Mouse (Mus musculus) limb, embryonic 14.5 days (tissue): ENCODE results near the gene Taok1. TPM values are rescaled to one million over a fixed set of nuclear protein-coding genes. Genes with fewer than 3 reads are reported as not detected.
"Not testable (repeated sequence)": the region's sequence is repeated elsewhere in the genome, so short reads cannot be mapped to it uniquely, and the experiment has no call there.

ENCODE experiments used
- ATAC-seq: fragments of 200-750 bp; cut with Nextera tagmentation; 2 replicates; pipeline ENCODE4 v1.8.0; 2017; ENCODE audit warnings: low read depth, moderate number of reproducible peaks, moderate TSS enrichment; ENCODE audit not compliant: low FRiP score
- DNase-seq: peaks from one replicate; pipeline ENCODE4 v3.0.0-alpha.2; 2015; ENCODE audit warnings: low spot score
- H3K27ac ChIP-seq: fragments of 300-500 bp; sonication (generic); replicated peaks from 2 replicates; pipeline ENCODE4 v1.5.1; 2014; ENCODE audit warnings: low read depth, mild to moderate bottlenecking, low read length, moderate library complexity, mixed read lengths
- H3K27me3 ChIP-seq: fragments of 300-500 bp; sonication (generic); 2 replicates; pipeline ENCODE4 v1.6.1; 2014; ENCODE audit warnings: low read length, mixed read lengths; ENCODE audit not compliant: control insufficient read depth, insufficient read depth
- H3K36me3 ChIP-seq: fragments of 300-500 bp; sonication (generic); 2 replicates; pipeline ENCODE4 v1.6.1; 2014; ENCODE audit warnings: mild to moderate bottlenecking, low read length, moderate library complexity, mixed read lengths; ENCODE audit not compliant: control insufficient read depth, insufficient read depth
- H3K4me1 ChIP-seq: fragments of 300-500 bp; sonication (generic); 2 replicates; pipeline ENCODE4 v1.6.1; 2014; ENCODE audit warnings: antibody characterized with exemption, low read length, mixed read lengths; ENCODE audit not compliant: control insufficient read depth, insufficient read depth
- H3K4me2 ChIP-seq: fragments of 300-500 bp; sonication (generic); replicated peaks from 2 replicates; pipeline ENCODE4 v1.6.1; 2014; ENCODE audit warnings: low read depth, mild to moderate bottlenecking, low read length, moderate library complexity; ENCODE audit not compliant: severe bottlenecking
- H3K4me3 ChIP-seq: fragments of 300-500 bp; sonication (generic); replicated peaks from 2 replicates; pipeline ENCODE4 v1.5.1; 2014; ENCODE audit warnings: low read length
- H3K9ac ChIP-seq: fragments of 300-500 bp; sonication (generic); 2 replicates; pipeline ENCODE4 v1.6.1; 2014; ENCODE audit warnings: mild to moderate bottlenecking, low read depth, low read length, moderate library complexity; ENCODE audit not compliant: severe bottlenecking
- H3K9me3 ChIP-seq: fragments of 300-500 bp; sonication (generic); 2 replicates; pipeline ENCODE4 v1.6.1; 2016; ENCODE audit warnings: low read length; ENCODE audit not compliant: control insufficient read depth
- POLR2A ChIP-seq: fragments of 200-500 bp; IDR thresholded peaks from 2 replicates; pipeline ENCODE4 v1.8.0; 2012; ENCODE audit warnings: inconsistent platforms, mild to moderate bottlenecking, moderate library complexity, borderline replicate concordance; ENCODE audit not compliant: insufficient read depth, insufficient read length; ENCODE audit errors: extremely low read depth
- WGBS: fragments of 180-500 bp; shearing (Covaris S2); extraction: QIAGEN DNeasy Blood & Tissue Kit; methylation state at CpG from one replicate; pipeline ENCODE4 v1.1.7; 2014; 5-methylcytosine and 5-hydroxymethylcytosine counted together
- polyA plus RNA-seq, 2 experiments: library from polyadenylated mRNA; depleted of rRNA in 1 of 2; stranded (reverse) in 1 of 2; unstranded in 1 of 2; fragments of >200 nt; fragmentation: Nextera tagmentation in 1 of 2; extraction: Ambion mirVana in 1 of 2; gene quantifications; 2 replicates each; pipeline versions ENCODE4 v1.2.1 to v1.2.3; 2012 to 2014

The Taok1 gene
- polyA plus RNA-seq, 2 experiments: 11.8 to 19.2 TPM

DNA sequence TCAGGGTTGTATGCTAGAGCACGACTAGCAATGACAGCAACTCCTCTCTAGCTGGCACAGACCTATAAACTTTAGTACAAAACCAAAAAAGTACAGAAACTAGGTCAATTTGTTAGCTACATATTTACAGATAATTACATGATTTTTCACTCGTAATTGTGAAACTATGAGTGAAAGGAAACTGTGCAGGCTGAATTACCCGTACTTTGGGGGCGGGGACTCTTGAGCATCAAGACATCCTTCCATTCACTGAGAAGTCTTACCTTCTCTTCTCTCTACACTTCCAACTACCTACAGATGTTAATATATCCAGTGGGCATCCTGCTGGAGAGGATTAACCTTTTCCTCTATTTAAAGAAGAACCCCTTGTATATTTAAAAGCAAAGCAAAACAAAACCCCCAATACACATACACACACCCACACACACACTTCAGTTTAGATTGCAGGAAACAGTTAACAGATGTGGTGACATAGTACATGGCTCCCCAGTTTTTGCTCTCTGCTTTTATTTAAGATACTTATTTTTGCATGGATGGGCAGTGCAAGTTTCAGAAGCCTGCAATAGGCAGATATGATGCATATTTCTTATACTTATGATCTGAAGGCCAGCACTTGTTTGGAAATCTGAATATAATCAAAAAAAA is 75.3 kb downstream of the Taok1 start:
- ATAC-seq (no peak), DNase-seq (no peak)
- WGBS: 81% methylated on average over 4 of the region's 4 CpGs

DNA sequence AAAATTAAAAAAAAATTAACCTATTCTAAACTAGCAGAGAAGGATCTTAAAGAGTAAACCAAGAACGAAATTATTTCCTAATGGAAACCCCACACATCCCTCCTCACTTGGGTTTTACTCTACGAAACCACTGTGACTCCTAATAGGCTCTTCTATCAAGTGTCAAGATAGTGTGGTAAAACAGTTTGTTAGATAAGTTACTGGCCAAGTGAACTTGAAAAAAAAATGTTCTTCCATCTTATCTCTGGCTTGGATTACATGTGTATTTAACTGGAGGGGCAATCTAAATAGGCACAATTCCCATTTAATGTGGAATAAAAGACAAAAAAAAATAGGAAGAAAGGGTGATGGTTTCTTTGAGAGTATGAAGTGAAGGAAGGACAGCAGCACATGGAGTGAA is 76.8 kb downstream of the Taok1 start:
- Histone ChIP-seq H3K4me2 (no peak overlapping the region), H3K9ac (no peak overlapping the region)
- 95% methylated on average over 2 of the region's 2 CpGs for WGBS

More for the DNA sequence above, 75.3 kb downstream of the Taok1 start:
- no peak overlapping the region for H3K9ac ChIP-seq
- no peaks in the 10 kb centered on the region for H3K27me3 ChIP-seq
- no peak overlapping the region for H3K4me2 ChIP-seq
- H3K9me3 ChIP-seq: no peaks in the 10 kb centered on the region
- H3K36me3 ChIP-seq: peaks cover 32% of the 10 kb centered on the region
- H3K4me3 ChIP-seq: no peak overlapping the region
- no peak overlapping the region for H3K27ac ChIP-seq
- H3K4me1 ChIP-seq: no peaks in the 10 kb centered on the region
- no peak for TF ChIP-seq POLR2A

DNA sequence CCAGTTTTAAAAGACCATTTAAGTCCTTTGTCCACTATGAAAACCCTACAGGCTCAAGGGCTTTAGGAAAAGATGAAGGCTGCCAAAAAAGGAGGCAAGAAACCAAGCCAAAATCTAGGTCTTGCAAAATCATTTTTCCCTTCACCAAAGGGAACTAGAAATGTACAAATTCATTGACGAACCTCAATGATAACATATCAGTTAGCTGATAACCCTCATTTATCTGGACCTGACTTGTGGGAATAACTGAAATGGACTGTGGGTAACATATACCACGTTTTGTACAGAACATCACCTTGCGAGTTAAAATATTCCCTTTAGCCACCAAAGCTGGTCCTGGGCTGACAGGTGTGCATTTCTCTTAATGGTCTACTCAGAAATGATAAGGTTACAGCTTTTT is 78.0 kb downstream of the Taok1 start:
- no peak overlapping the region for H3K27ac ChIP-seq
- no peaks in the 10 kb centered on the region for H3K9me3 ChIP-seq
- no peak for TF ChIP-seq POLR2A
- DNase-seq (no peak), ATAC-seq (no peak)
- H3K27me3 ChIP-seq: no peaks in the 10 kb centered on the region
- 88% methylated on average over 3 of the region's 3 CpGs for WGBS
- peaks cover 9% of the 10 kb centered on the region for H3K36me3 ChIP-seq
- H3K9ac ChIP-seq: no peak overlapping the region
- no peak overlapping the region for H3K4me3 ChIP-seq
- H3K4me2 ChIP-seq: no peak overlapping the region
- no peaks in the 10 kb centered on the region for H3K4me1 ChIP-seq

More for the DNA sequence above, 76.8 kb downstream of the Taok1 start:
- Histone ChIP-seq H3K4me1 (no peaks in the 10 kb centered on the region), H3K36me3 (peaks cover 18% of the 10 kb centered on the region), H3K27ac (no peak overlapping the region), H3K9me3 (no peaks in the 10 kb centered on the region), H3K27me3 (no peaks in the 10 kb centered on the region), H3K4me3 (no peak overlapping the region)
- DNase-seq: no peak
- no peak for TF ChIP-seq POLR2A
- ATAC-seq: no peak

DNA sequence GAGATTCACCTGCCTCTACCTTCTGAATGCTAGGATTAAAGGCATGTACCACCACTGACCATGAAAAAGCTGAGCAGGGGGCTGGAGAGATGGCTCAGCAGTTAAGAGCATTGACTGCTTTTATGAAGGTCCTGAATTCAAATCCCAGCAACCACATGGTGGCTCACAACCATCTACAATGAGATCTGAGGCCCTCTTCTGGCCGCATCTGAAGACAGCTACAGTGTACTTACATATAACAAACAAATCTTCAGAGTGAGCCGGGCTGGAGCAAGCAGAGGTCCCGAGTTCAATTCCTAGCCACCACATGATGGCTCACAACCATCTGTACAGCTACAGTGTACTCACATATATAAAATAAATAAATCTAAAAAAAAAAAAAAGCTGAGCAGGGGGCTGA is 79.2 kb downstream of the Taok1 start:
- H3K36me3 ChIP-seq, H3K4me3 ChIP-seq, H3K4me2 ChIP-seq, DNase-seq, H3K27ac ChIP-seq, H3K9ac ChIP-seq, H3K27me3 ChIP-seq, ATAC-seq, H3K9me3 ChIP-seq, H3K4me1 ChIP-seq: not testable (repeated sequence)
- 85% methylated on average over 3 of the region's 3 CpGs for WGBS

DNA sequence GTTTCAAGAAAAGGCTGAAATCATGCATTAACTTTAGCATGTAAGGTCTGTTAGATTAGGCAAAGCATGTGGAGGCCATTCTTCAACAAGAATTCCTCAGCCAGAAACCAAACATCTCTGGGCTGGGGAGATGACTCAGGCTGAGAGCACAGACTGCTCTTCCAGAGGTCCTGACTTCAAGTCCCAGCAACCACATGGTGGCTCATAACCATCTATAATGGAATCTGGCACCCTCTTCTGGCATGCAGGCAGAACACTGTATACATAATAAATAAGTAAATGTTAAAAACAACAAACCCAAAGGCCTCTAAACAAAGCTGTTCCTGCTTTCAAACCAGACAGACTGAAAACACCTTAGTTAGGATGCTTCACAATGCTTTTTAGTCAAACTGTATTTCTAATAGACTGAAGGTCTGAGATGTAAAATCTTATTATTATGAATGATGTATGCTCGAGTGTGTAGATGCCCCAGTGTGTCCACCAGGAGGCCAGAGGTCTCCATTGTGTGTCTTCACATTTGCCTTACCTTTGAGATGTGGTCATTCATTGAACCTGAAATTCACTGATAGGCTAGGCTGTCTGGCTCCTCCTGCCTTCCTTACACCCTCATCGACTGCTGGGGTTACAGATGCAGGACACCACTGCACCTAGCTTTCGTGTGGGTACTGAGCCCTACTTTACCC is 81.7 kb downstream of the Taok1 start:
- H3K27me3 ChIP-seq: no peaks in the 10 kb centered on the region
- H3K4me2 ChIP-seq: no peak overlapping the region
- no peak overlapping the region for H3K9ac ChIP-seq
- 80% methylated on average over 3 of the region's 3 CpGs for whole genome bisulfite sequencing
- no peak overlapping the region for H3K4me3 ChIP-seq
- H3K27ac ChIP-seq: no peak overlapping the region
- H3K9me3 ChIP-seq: no peaks in the 10 kb centered on the region
- no peaks in the 10 kb centered on the region for H3K4me1 ChIP-seq
- ATAC-seq: no peak
- H3K36me3 ChIP-seq: no peaks in the 10 kb centered on the region; the same call in 1 of the 2 replicates
- no peak for DNase-seq
- no peak for TF ChIP-seq POLR2A
